Mouse (Mus musculus) intestine, postnatal 0 days (tissue): Measurements from ENCODE around the gene Gm20604. TPM values are rescaled to one million over a fixed set of nuclear protein-coding genes. Genes with fewer than 3 reads are reported as not detected.

Source experiments
- ATAC-seq: fragments of 200-750 bp; cut with Nextera tagmentation; 2 replicates; pipeline ENCODE4 v1.8.0; 2017; ENCODE audit warnings: mild to moderate bottlenecking, moderate TSS enrichment, moderate library complexity
- H3K27ac ChIP-seq: fragments of 300-500 bp; sonication (generic); 2 replicates; pipeline ENCODE4 v1.5.1; 2014; ENCODE audit warnings: mild to moderate bottlenecking, low read depth, low read length, moderate library complexity
- H3K27me3 ChIP-seq: fragments of 300-500 bp; sonication (generic); replicated peaks from 2 replicates; pipeline ENCODE4 v1.6.1; 2014; ENCODE audit warnings: low read length, mixed read lengths; ENCODE audit not compliant: control insufficient read depth, insufficient read depth
- H3K36me3 ChIP-seq: fragments of 300-500 bp; sonication (generic); 2 replicates; pipeline ENCODE4 v1.6.1; 2014; ENCODE audit warnings: mild to moderate bottlenecking, moderate library complexity; ENCODE audit not compliant: control insufficient read depth, insufficient read depth
- H3K4me1 ChIP-seq: fragments of 300-500 bp; sonication (generic); replicated peaks from 2 replicates; pipeline ENCODE4 v1.6.1; 2014; ENCODE audit warnings: antibody characterized with exemption, low read length, mixed read lengths; ENCODE audit not compliant: control insufficient read depth, insufficient read depth
- H3K4me2 ChIP-seq: fragments of 300-500 bp; sonication (generic); replicated peaks from 2 replicates; pipeline ENCODE4 v1.6.1; 2014; ENCODE audit warnings: low read depth, mild to moderate bottlenecking, moderate library complexity
- H3K4me3 ChIP-seq: fragments of 300-500 bp; sonication (generic); 2 replicates; pipeline ENCODE4 v1.5.1; 2014; ENCODE audit warnings: low read depth, low read length
- H3K9ac ChIP-seq: fragments of 300-500 bp; sonication (generic); 2 replicates; pipeline ENCODE4 v1.6.1; 2014; ENCODE audit warnings: mild to moderate bottlenecking, low read depth, low read length
- H3K9me3 ChIP-seq: fragments of 300-500 bp; sonication (generic); 2 replicates; pipeline ENCODE4 v1.6.1; 2016; ENCODE audit warnings: mixed run types; ENCODE audit not compliant: control insufficient read depth
- CTCF ChIP-seq: sonication (generic); IDR thresholded peaks from 2 replicates; pipeline ENCODE4 v1.5.1; 2016; ENCODE audit warnings: low read depth, mild to moderate bottlenecking, control low read depth, antibody characterized with exemption, moderate library complexity
- WGBS: fragments of 180-500 bp; shearing (Covaris S2); extraction: QIAGEN DNeasy Blood & Tissue Kit; methylation state at CpG from one replicate; pipeline ENCODE4 v1.1.7; 2014; 5-methylcytosine and 5-hydroxymethylcytosine counted together
- polyA plus RNA-seq: library from polyadenylated mRNA; unstranded; fragments of >200 nt; fragmentation: Nextera tagmentation; extraction: Ambion mirVana; gene quantifications from 2 replicates; pipeline ENCODE4 v1.2.1, GENCODE M21; 2015

Gene Gm20604
- polyA plus RNA-seq, 1 experiment from 2014 or later, result 13.1 TPM

- no peak overlapping the region for H3K27ac ChIP-seq
- H3K9ac ChIP-seq, result no peak overlapping the region
- 62% methylated on average over 12 of the region's 12 CpGs for WGBS
- 0 out of 2 replicates have a peak overlapping the region, but pooled peaks have one; percentile 25 for H3K4me2 ChIP-seq
- no peaks in the 10 kb centered on the region for H3K9me3 ChIP-seq
- H3K36me3 ChIP-seq, result no peaks in the 10 kb centered on the region
- no peak for TF ChIP-seq CTCF
- peaks cover 43% of the 10 kb centered on the region for H3K4me1 ChIP-seq
- H3K27me3 ChIP-seq, result no peaks in the 10 kb centered on the region
- H3K4me3 ChIP-seq, result no peak overlapping the region
- no peak for ATAC-seq
These were observed 58.0 kb downstream of the Gm20604 start for GRCm38 (mm10) chr12:102700453-102700852.

GRCm38 (mm10) chr12:102699156-102699555 lies 59.3 kb downstream of the Gm20604 start:
- no peak for TF ChIP-seq CTCF
- Histone ChIP-seq H3K4me1 (peaks cover 42% of the 10 kb centered on the region), H3K4me3 (no peak overlapping the region), H3K27me3 (no peaks in the 10 kb centered on the region), H3K36me3 (no peaks in the 10 kb centered on the region), H3K27ac (peak overlapping the region; percentile 76; the same call in 1 of the 2 replicates), H3K4me2 (peak overlapping the region; percentile 13), H3K9me3 (no peaks in the 10 kb centered on the region), H3K9ac (no peak overlapping the region)
- ATAC-seq, result no peak
- WGBS, result 60% methylated on average over 1 of the region's 1 CpGs

- peak overlapping the region; percentile 76 for H3K27ac ChIP-seq
- peaks cover 42% of the 10 kb centered on the region for H3K4me1 ChIP-seq
- no peak for TF ChIP-seq CTCF
- H3K9me3 ChIP-seq, result no peaks in the 10 kb centered on the region
- WGBS, result 25% methylated on average over 1 of the region's 1 CpGs
- H3K9ac ChIP-seq, result 0 out of 2 replicates have a peak overlapping the region, but pooled peaks have one; percentile 26
- no peaks in the 10 kb centered on the region for H3K27me3 ChIP-seq
- peak; percentile 76 for ATAC-seq
- H3K36me3 ChIP-seq, result no peaks in the 10 kb centered on the region; the same call in 1 of the 2 replicates
- no peak overlapping the region for H3K4me3 ChIP-seq
- peak overlapping the region; percentile 30 for H3K4me2 ChIP-seq
These were observed 60.3 kb downstream of the Gm20604 start for GRCm38 (mm10) chr12:102698089-102698684.

GRCm38 (mm10) chr12:102697381-102697780 lies 61.1 kb downstream of the Gm20604 start:
- Histone ChIP-seq H3K27ac (peak overlapping the region; percentile 76; the same call in 1 of the 2 replicates), H3K4me3 (no peak overlapping the region), H3K4me2 (peak overlapping the region; percentile 30; the same call in 1 of the 2 replicates), H3K9me3 (no peaks in the 10 kb centered on the region), H3K4me1 (peaks cover 40% of the 10 kb centered on the region), H3K27me3 (no peaks in the 10 kb centered on the region), H3K9ac (peak overlapping the region; percentile 26; the same call in 1 of the 2 replicates), H3K36me3 (no peaks in the 10 kb centered on the region; the same call in 1 of the 2 replicates)
- TF ChIP-seq CTCF, result no peak
- 72% methylated on average over 7 of the region's 7 CpGs for WGBS
- ATAC-seq, result no peak; the same call in 1 of the 2 replicates

- H3K9me3 ChIP-seq, result no peaks in the 10 kb centered on the region
- no peaks in the 10 kb centered on the region for H3K27me3 ChIP-seq
- H3K4me1 ChIP-seq, result peaks cover 45% of the 10 kb centered on the region
- peak overlapping the region; percentile 27 for H3K4me2 ChIP-seq
- no peak for ATAC-seq
- TF ChIP-seq CTCF, result no peak
- H3K9ac ChIP-seq, result no peak overlapping the region
- no peak overlapping the region for H3K4me3 ChIP-seq
- no peak overlapping the region for H3K27ac ChIP-seq
- 64% methylated on average over 14 of the region's 14 CpGs for WGBS
- H3K36me3 ChIP-seq, result no peaks in the 10 kb centered on the region; the same call in 1 of the 2 replicates
These were observed 61.7 kb downstream of the Gm20604 start for GRCm38 (mm10) chr12:102696635-102697354.
